Mouse (Mus musculus) kidney, postnatal 25 days (tissue): Measurements from ENCODE around the gene Igf2bp3.
"Not testable (repeated sequence)": the region's sequence is repeated elsewhere in the genome, so short reads cannot be mapped to it uniquely, and the experiment has no call there.

Experiments used
- DNase-seq, 2 experiments: peaks; one replicate each; pipeline ENCODE4 v3.0.0; 2021; ENCODE audit warnings: mixed read lengths in 2 of 2

Gene Igf2bp3

GRCm38 (mm10) chr6:49214928-49215747 lies at the start of gene Igf2bp3:
Gene Igf2bp3 (minus strand): TSS chr6:49214957.
- DNase-seq, result peak; percentile 14 to 51

GRCm38 (mm10) chr6:49264446-49264845 lies 49.7 kb upstream of the Igf2bp3 start:
- not testable (repeated sequence) for DNase-seq

GRCm38 (mm10) chr6:49263847-49264243 lies 49.1 kb upstream of the Igf2bp3 start, which contains the start of gene Tra2a:
Gene Tra2a (minus strand): TSS chr6:49264033.
- peak; percentile 97 to 98 for DNase-seq

- DNase-seq, result peak; percentile 38 to 67
Observed at GRCm38 (mm10) chr6:49263081-49263846, 48.5 kb upstream of the Igf2bp3 start.

GRCm38 (mm10) chr6:49262421-49262820 lies 47.7 kb upstream of the Igf2bp3 start:
- DNase-seq, result peak in 1 of 2 experiments; percentile 19

GRCm38 (mm10) chr6:49259711-49260110 lies 45.0 kb upstream of the Igf2bp3 start:
- no peak for DNase-seq

GRCm38 (mm10) chr6:49257880-49258279 lies 43.1 kb upstream of the Igf2bp3 start:
- no peak for DNase-seq

GRCm38 (mm10) chr6:49252207-49252606 lies 37.5 kb upstream of the Igf2bp3 start:
- no peak for DNase-seq

GRCm38 (mm10) chr6:49251199-49251598 lies 36.4 kb upstream of the Igf2bp3 start:
- DNase-seq, result no peak

- no peak for DNase-seq
Observed at GRCm38 (mm10) chr6:49247246-49247645, 32.5 kb upstream of the Igf2bp3 start.

GRCm38 (mm10) chr6:49242331-49242730 lies 27.6 kb upstream of the Igf2bp3 start:
- no peak for DNase-seq

GRCm38 (mm10) chr6:49241562-49241961 lies 26.8 kb upstream of the Igf2bp3 start:
- DNase-seq, result no peak

- DNase-seq, result peak; percentile 98 to 100
Observed at GRCm38 (mm10) chr6:49236331-49236730, 21.6 kb upstream of the Igf2bp3 start.

GRCm38 (mm10) chr6:49233356-49233755 lies 18.6 kb upstream of the Igf2bp3 start:
- no peak for DNase-seq

GRCm38 (mm10) chr6:49228126-49228679 lies 13.4 kb upstream of the Igf2bp3 start:
- DNase-seq, result peak; percentile 66 to 71

- DNase-seq, result no peak
Observed at GRCm38 (mm10) chr6:49227184-49227735, 12.5 kb upstream of the Igf2bp3 start.

- DNase-seq, result no peak
Observed at GRCm38 (mm10) chr6:49225728-49226123, 11.0 kb upstream of the Igf2bp3 start.

- no peak for DNase-seq
Observed at GRCm38 (mm10) chr6:49224923-49225727, 10.4 kb upstream of the Igf2bp3 start.

- DNase-seq, result no peak
Observed at GRCm38 (mm10) chr6:49221906-49222305, 7.1 kb upstream of the Igf2bp3 start.

GRCm38 (mm10) chr6:49219920-49220604 lies 5.3 kb upstream of the Igf2bp3 start:
- DNase-seq, result no peak

- no peak for DNase-seq
Observed at GRCm38 (mm10) chr6:49219001-49219560, 4.3 kb upstream of the Igf2bp3 start.
